Mouse (Mus musculus) hindbrain, embryonic 16.5 days (tissue): ENCODE measurements around the gene Noc2l. TPM values are rescaled to one million over a fixed set of nuclear protein-coding genes. Genes with fewer than 3 reads are reported as not detected.

Experiments
- ATAC-seq: fragments of 200-750 bp; cut with Nextera tagmentation; 2 replicates; pipeline ENCODE4 v1.8.0; 2017; ENCODE audit warnings: moderate TSS enrichment, moderate library complexity
- H3K27ac ChIP-seq: fragments of 300-500 bp; sonication (generic); 2 replicates; pipeline ENCODE4 v1.5.1; 2014; ENCODE audit warnings: low read depth, mild to moderate bottlenecking, control low read depth, low read length, moderate library complexity
- H3K27me3 ChIP-seq: fragments of 300-500 bp; sonication (generic); replicated peaks from 2 replicates; pipeline ENCODE4 v1.6.1; 2014; ENCODE audit warnings: low read length; ENCODE audit not compliant: control insufficient read depth, insufficient read depth
- H3K36me3 ChIP-seq: fragments of 300-500 bp; sonication (generic); 2 replicates; pipeline ENCODE4 v1.6.1; 2014; ENCODE audit warnings: mild to moderate bottlenecking, low read length, moderate library complexity, mixed read lengths; ENCODE audit not compliant: control insufficient read depth, insufficient read depth
- H3K4me1 ChIP-seq: fragments of 300-500 bp; sonication (generic); 2 replicates; pipeline ENCODE4 v1.6.1; 2014; ENCODE audit warnings: low read depth, low read length; ENCODE audit not compliant: control insufficient read depth, insufficient read depth
- H3K4me2 ChIP-seq: fragments of 300-500 bp; sonication (generic); 2 replicates; pipeline ENCODE4 v1.6.1; 2014; ENCODE audit warnings: mild to moderate bottlenecking, low read length, control low read depth, moderate library complexity
- H3K4me3 ChIP-seq: fragments of 300-500 bp; sonication (generic); 2 replicates; pipeline ENCODE4 v1.5.1; 2014; ENCODE audit warnings: mild to moderate bottlenecking, low read length, control low read depth, moderate library complexity
- H3K9ac ChIP-seq: fragments of 300-500 bp; sonication (generic); 2 replicates; pipeline ENCODE4 v1.6.1; 2014; ENCODE audit warnings: low read depth, mild to moderate bottlenecking, control low read depth, low read length, moderate library complexity
- H3K9me3 ChIP-seq: fragments of 300-500 bp; sonication (generic); 2 replicates; pipeline ENCODE4 v1.6.1; 2014; ENCODE audit warnings: mild to moderate bottlenecking, low read length, moderate library complexity; ENCODE audit not compliant: control insufficient read depth
- WGBS: fragments of 180-500 bp; shearing (Covaris S2); extraction: QIAGEN DNeasy Blood & Tissue Kit; methylation state at CpG from one replicate; pipeline ENCODE4 v1.1.7; 2014; 5-methylcytosine and 5-hydroxymethylcytosine counted together
- polyA plus RNA-seq: library from polyadenylated mRNA; unstranded; fragments of >200 nt; fragmentation: Nextera tagmentation; extraction: Ambion mirVana; gene quantifications from 2 replicates; pipeline ENCODE4 v1.2.1, GENCODE M21; 2015

Gene Noc2l
- polyA plus RNA-seq, 1 experiment from 2014 or later = 43.2 TPM

DNA sequence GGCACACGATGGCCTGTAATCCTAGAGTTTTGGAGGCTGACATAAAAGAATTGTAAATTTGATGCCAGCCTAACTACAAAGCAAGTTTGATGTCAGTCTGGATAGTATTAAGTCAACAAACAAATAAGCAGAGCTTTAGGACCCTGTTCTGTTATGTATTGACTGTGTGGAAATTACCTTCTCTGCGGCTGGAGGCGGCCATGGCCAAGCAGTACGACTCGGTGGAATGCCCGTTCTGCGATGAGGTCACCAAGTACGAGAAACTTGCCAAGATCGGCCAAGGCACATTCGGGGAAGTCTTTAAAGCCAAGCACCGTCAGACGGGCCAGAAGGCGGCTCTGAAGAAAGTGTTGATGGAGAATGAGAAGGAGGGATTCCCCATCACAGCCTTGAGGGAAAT is 22.7 kb upstream of the Noc2l start:
- Histone ChIP-seq H3K4me3 (no peak overlapping the region), H3K27me3 (no peaks in the 10 kb centered on the region), H3K4me1 (no peaks in the 10 kb centered on the region), H3K9ac (no peak overlapping the region), H3K9me3 (no peaks in the 10 kb centered on the region), H3K27ac (no peak overlapping the region), H3K36me3 (no peaks in the 10 kb centered on the region), H3K4me2 (no peak overlapping the region)
- ATAC-seq = no peak
- 92% methylated on average over 13 of the region's 13 CpGs for WGBS

DNA sequence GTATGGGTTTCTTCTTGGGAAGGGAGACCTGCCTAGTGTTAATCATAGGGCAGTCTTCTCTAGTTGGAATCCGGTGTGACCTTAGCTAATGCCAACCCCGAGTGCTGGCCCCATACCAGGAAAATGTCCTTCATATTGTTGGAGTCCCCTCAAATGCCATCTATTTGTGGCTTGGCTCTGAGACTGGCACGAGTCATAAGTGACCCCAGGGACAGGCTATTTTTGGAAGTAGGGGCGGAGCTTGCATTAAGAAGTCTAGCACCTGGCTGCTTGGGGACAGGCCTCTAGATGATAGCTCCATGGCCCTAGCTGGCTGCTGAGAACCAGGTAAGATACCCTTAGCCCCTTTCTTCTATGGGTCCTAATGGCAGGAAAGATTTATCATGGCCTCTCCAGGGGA is 20.2 kb upstream of the Noc2l start, which contains the start of gene Perm1:
Gene Perm1 (plus strand): TSS at position 220 of the 400 bp plus-strand sequence.
- no peak within 1 kb of the TSS for H3K4me3 ChIP-seq
- H3K4me1 ChIP-seq = no peaks in the 10 kb centered on the region
- WGBS = 76% methylated on average over 4 of the region's 4 CpGs
- no peak within 1 kb of the TSS for H3K27ac ChIP-seq
- H3K36me3 ChIP-seq = no peaks in the 10 kb centered on the region
- no peak within 1 kb of the TSS for H3K4me2 ChIP-seq
- no peak for ATAC-seq
- no peaks in the 10 kb centered on the region for H3K27me3 ChIP-seq
- H3K9ac ChIP-seq = no peak within 1 kb of the TSS
- no peaks in the 10 kb centered on the region for H3K9me3 ChIP-seq

DNA sequence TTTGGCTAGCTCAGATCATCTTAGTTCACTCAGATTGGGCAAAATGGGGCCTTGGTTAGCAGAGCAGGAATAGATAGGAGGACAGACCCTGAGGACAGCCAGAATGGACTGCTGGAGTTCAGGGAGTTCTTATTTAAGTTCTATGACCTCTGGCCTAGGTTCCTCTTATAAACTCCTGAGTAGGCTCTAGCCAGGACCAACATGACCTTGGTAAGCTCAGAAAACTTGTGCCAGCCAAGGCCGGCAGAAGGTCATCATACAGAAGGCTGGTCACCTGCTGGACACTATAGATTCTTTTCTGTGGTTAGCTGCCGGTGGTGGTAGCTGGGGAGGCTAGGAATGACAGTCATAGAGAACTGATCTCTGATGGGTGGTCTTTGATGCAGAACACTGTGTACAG is 19.6 kb upstream of the Noc2l start:
- H3K27ac ChIP-seq = no peak overlapping the region
- no peaks in the 10 kb centered on the region for H3K4me1 ChIP-seq
- no peaks in the 10 kb centered on the region for H3K36me3 ChIP-seq
- no peak for ATAC-seq
- H3K4me3 ChIP-seq = no peak overlapping the region
- no peaks in the 10 kb centered on the region for H3K27me3 ChIP-seq
- no peaks in the 10 kb centered on the region for H3K9me3 ChIP-seq
- no peak overlapping the region for H3K4me2 ChIP-seq
- 95% methylated on average over 2 of the region's 2 CpGs for WGBS
- H3K9ac ChIP-seq = no peak overlapping the region

DNA sequence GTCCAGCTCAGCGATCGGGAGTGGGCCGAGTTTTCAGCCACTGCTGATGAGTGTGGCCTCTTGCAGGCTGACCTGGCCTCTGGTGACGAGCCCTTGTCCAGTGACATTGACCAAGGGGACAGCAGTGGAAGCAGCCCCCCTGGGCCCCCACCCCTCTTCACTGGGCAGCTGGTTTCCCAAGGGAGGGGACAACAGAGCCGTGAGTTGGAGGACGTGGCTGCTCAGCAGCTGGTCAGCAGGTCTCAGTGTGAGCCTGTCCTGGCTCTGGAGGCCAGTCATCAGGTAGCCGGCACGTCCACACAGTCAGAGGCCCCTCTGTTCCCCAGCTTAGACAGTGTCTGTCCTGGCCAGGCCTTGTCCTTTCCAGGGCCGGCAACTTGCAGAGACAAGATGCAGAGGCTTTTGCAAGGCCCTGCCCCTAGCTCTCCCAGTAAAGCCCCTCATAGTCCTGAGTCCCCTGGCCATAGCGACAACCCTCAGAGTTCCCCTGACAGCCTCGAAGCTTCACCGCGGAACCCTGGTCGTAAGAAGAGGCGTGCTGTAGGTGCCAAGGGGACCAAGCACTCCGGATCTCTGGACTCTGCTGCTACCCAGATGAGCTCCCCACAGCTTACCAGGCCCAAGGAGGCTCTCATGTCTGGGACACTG is 18.7 kb upstream of the Noc2l start:
- Histone ChIP-seq H3K27ac (no peak overlapping the region), H3K27me3 (no peaks in the 10 kb centered on the region), H3K9ac (no peak overlapping the region), H3K4me2 (no peak overlapping the region), H3K9me3 (no peaks in the 10 kb centered on the region), H3K4me3 (no peak overlapping the region), H3K4me1 (no peaks in the 10 kb centered on the region), H3K36me3 (no peaks in the 10 kb centered on the region)
- WGBS = 81% methylated on average over 16 of the region's 16 CpGs
- peak; percentile 41; the same call in 1 of the 2 replicates for ATAC-seq

- no peaks in the 10 kb centered on the region for H3K27me3 ChIP-seq
- WGBS = 80% methylated on average over 15 of the region's 16 CpGs
- H3K9ac ChIP-seq = no peak overlapping the region
Measured at GRCm38 (mm10) chr4:156217838-156218237, 18.0 kb upstream of the Noc2l start.

DNA sequence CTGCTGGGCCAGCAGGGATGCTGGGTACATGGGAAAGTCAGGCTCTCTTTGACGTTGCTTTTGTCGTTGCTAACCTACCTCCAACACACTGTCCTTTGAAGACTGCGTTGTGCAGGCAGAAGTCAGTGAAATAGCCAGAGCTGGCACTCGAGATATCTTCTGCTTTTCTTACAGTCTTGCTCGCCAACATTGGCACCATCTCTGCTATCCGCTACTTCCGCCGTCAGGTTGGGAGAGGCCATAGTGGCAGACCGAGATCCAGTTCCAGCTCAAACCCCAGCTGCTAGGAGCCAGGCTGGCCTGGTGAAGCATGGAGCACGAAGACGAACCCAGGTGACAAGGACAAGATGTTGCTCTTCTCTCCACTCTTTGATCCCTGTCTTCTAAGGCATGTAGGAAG is 15.9 kb upstream of the Noc2l start:
- Histone ChIP-seq H3K27me3 (no peaks in the 10 kb centered on the region), H3K9ac (no peak overlapping the region), H3K36me3 (no peaks in the 10 kb centered on the region; the same call in 1 of the 2 replicates), H3K4me1 (no peaks in the 10 kb centered on the region), H3K4me3 (no peak overlapping the region), H3K27ac (no peak overlapping the region), H3K4me2 (no peak overlapping the region), H3K9me3 (no peaks in the 10 kb centered on the region)
- 92% methylated on average over 11 of the region's 11 CpGs for WGBS
- no peak for ATAC-seq

More at GRCm38 (mm10) chr4:156217838-156218237, 18.0 kb upstream of the Noc2l start:
- Histone ChIP-seq H3K9me3 (no peaks in the 10 kb centered on the region), H3K36me3 (no peaks in the 10 kb centered on the region), H3K27ac (no peak overlapping the region), H3K4me2 (no peak overlapping the region), H3K4me3 (no peak overlapping the region), H3K4me1 (no peaks in the 10 kb centered on the region)
- ATAC-seq = no peak

- Histone ChIP-seq H3K9ac (no peak overlapping the region), H3K4me2 (no peak overlapping the region), H3K27ac (no peak overlapping the region), H3K27me3 (no peaks in the 10 kb centered on the region), H3K36me3 (peaks cover under 1% of the 10 kb centered on the region; the same call in 1 of the 2 replicates), H3K4me1 (no peaks in the 10 kb centered on the region), H3K9me3 (no peaks in the 10 kb centered on the region), H3K4me3 (no peak overlapping the region)
- WGBS = 78% methylated on average over 2 of the region's 2 CpGs
- ATAC-seq = no peak
Measured at GRCm38 (mm10) chr4:156224276-156224675, 11.5 kb upstream of the Noc2l start.

- H3K4me2 ChIP-seq = no peak overlapping the region
- peak; percentile 22; the same call in 1 of the 2 replicates for ATAC-seq
- no peak overlapping the region for H3K4me3 ChIP-seq
- H3K9me3 ChIP-seq = no peaks in the 10 kb centered on the region
- H3K36me3 ChIP-seq = peaks cover 34% of the 10 kb centered on the region
- no peaks in the 10 kb centered on the region; the same call in 1 of the 2 replicates for H3K4me1 ChIP-seq
- 40% methylated on average over 18 of the region's 18 CpGs for WGBS
- H3K27me3 ChIP-seq = no peaks in the 10 kb centered on the region
- peak overlapping the region; percentile 23; the same call in 1 of the 2 replicates for H3K9ac ChIP-seq
- no peak overlapping the region for H3K27ac ChIP-seq
Measured at GRCm38 (mm10) chr4:156227752-156228392, 7.9 kb upstream of the Noc2l start.

- peaks cover 34% of the 10 kb centered on the region for H3K36me3 ChIP-seq
- H3K9ac ChIP-seq = 0 out of 2 replicates have a peak overlapping the region, but pooled peaks have one; percentile 23
- H3K4me2 ChIP-seq = no peak overlapping the region
- H3K27me3 ChIP-seq = no peaks in the 10 kb centered on the region
- H3K4me3 ChIP-seq = no peak overlapping the region
- H3K27ac ChIP-seq = no peak overlapping the region
- WGBS = 30% methylated on average over 12 of the region's 12 CpGs
- ATAC-seq = peak; percentile 15; the same call in 1 of the 2 replicates
- H3K4me1 ChIP-seq = peaks cover 5% of the 10 kb centered on the region
- H3K9me3 ChIP-seq = no peaks in the 10 kb centered on the region
Measured at GRCm38 (mm10) chr4:156228393-156229024, 7.3 kb upstream of the Noc2l start.
